Mouse (Mus musculus) C2C12 (cell line): ENCODE data around the gene Ric8b. TPM values are rescaled to one million over a fixed set of nuclear protein-coding genes. Genes with fewer than 3 reads are reported as not detected.
A peak's percentile ranks its signal among the peaks of the same experiment; 100 is the strongest.

Source experiments
- H3K27me3 ChIP-seq: one replicate; pipeline ENCODE4 v1.6.1; 2011; ENCODE audit not compliant: control insufficient read depth, insufficient read depth, insufficient read length
- H3K36me3 ChIP-seq: one replicate; pipeline ENCODE4 v1.6.1; 2011; ENCODE audit not compliant: control insufficient read depth, insufficient read depth
- H3K4me3 ChIP-seq: one replicate; pipeline ENCODE4 v1.5.1; 2011; ENCODE audit warnings: mild to moderate bottlenecking, control low read depth; ENCODE audit not compliant: poor library complexity, insufficient read depth, severe bottlenecking
- H3K79me2 ChIP-seq: one replicate; pipeline ENCODE4 v1.6.1; 2011; ENCODE audit not compliant: control insufficient read depth, insufficient read depth
- H3K79me3 ChIP-seq: one replicate; pipeline ENCODE4 v1.6.1; 2011; ENCODE audit warnings: low read depth, control low read depth
- H3ac ChIP-seq: one replicate; pipeline ENCODE3; 2011; ENCODE audit warnings: low read depth; ENCODE audit not compliant: control insufficient read depth, insufficient read length
- CEBPB ChIP-seq: IDR thresholded peaks from one replicate; pipeline ENCODE4 v1.6.1; 2011; ENCODE audit warnings: low read depth, mild to moderate bottlenecking, control low read depth, moderate library complexity
- CTCF ChIP-seq: IDR thresholded peaks from one replicate; pipeline ENCODE4 v1.5.1; 2011; ENCODE audit not compliant: control insufficient read depth, insufficient read depth, insufficient read length
- FOSL1 ChIP-seq: IDR thresholded peaks from one replicate; pipeline ENCODE4 v1.8.0; 2011; ENCODE audit warnings: mild to moderate bottlenecking, low read length; ENCODE audit not compliant: poor library complexity, insufficient read depth, severe bottlenecking
- MAX ChIP-seq: IDR thresholded peaks from one replicate; pipeline ENCODE4 v1.6.1; 2011; ENCODE audit warnings: mild to moderate bottlenecking, control low read depth
- MYOD1 ChIP-seq: IDR thresholded peaks from one replicate; pipeline ENCODE4 v1.6.1; 2011; ENCODE audit warnings: low read depth; ENCODE audit not compliant: control insufficient read depth, insufficient read length
- MYOG ChIP-seq: IDR thresholded peaks from one replicate; pipeline ENCODE4 v1.6.1; 2011; ENCODE audit not compliant: control insufficient read depth, insufficient read length; ENCODE audit errors: extremely low read depth
- USF1 ChIP-seq: IDR thresholded peaks from one replicate; pipeline ENCODE4 v1.6.1; 2011; ENCODE audit warnings: low read depth, mild to moderate bottlenecking, control low read depth, moderate library complexity
- polyA plus RNA-seq: library from polyadenylated mRNA; unstranded; fragments of >200 nt; fragmentation: generic; extraction: Trizol; gene quantifications from one replicate; pipeline ENCODE4 v1.2.1, GENCODE M21; 2012; ENCODE audit warnings: missing spikeins

The Ric8b gene
- polyA plus RNA-seq, 1 experiment, result 6.4 TPM

DNA sequence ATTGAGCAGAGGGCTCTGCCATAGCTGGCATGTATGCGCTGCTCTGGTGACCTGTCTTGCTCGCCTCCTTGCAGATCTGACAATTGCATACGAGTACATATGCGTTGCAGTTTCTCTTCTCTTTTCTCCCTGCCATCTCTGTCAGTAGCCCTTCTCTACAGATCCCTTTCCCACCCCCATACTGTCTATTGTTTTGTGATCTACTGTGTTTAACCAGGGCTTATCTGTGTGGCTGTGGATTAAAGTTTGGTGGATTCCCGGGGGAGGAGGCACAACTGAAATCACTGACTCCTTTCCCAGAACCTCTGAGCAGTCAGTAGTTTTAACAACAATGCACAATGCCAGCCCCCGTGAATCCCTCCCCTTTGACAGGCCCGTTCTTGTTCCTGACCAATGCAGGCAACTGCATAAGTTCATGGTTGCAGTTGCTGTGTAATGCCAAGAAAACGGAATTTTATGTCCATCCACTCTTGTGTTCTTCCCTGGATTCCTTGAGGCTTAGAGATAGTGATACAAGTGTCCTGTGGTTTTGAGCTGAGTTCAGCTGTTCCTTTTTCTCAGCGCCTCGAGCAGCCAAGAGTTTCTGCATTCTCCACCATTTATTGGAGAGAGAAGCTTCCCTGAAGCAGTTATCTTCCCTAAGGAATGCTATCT, 80.3 kb downstream of the Ric8b start:
- H3K79me3 ChIP-seq, result no peaks in the 10 kb centered on the region
- no peak overlapping the region for H3K4me3 ChIP-seq
- TF ChIP-seq MYOD1, result peak; percentile 82
- no peak for TF ChIP-seq FOSL1
- H3K79me2 ChIP-seq, result no peaks in the 10 kb centered on the region
- H3K27me3 ChIP-seq, result no peaks in the 10 kb centered on the region
- peaks cover 19% of the 10 kb centered on the region for H3K36me3 ChIP-seq
- peak overlapping the region; percentile 30 for H3ac ChIP-seq

GRCm38 (mm10) chr10:84998225-84998579, 80.8 kb downstream of the Ric8b start:
- TF ChIP-seq MAX (no peak), USF1 (no peak), MYOD1 (no peak), MYOG (no peak), CEBPB (no peak), FOSL1 (no peak), CTCF (no peak)
- H3K36me3 ChIP-seq, result peaks cover 20% of the 10 kb centered on the region
- H3K79me2 ChIP-seq, result no peaks in the 10 kb centered on the region
- H3K79me3 ChIP-seq, result no peaks in the 10 kb centered on the region
- no peak overlapping the region for H3K4me3 ChIP-seq
- H3ac ChIP-seq, result no peak overlapping the region
- no peaks in the 10 kb centered on the region for H3K27me3 ChIP-seq

DNA sequence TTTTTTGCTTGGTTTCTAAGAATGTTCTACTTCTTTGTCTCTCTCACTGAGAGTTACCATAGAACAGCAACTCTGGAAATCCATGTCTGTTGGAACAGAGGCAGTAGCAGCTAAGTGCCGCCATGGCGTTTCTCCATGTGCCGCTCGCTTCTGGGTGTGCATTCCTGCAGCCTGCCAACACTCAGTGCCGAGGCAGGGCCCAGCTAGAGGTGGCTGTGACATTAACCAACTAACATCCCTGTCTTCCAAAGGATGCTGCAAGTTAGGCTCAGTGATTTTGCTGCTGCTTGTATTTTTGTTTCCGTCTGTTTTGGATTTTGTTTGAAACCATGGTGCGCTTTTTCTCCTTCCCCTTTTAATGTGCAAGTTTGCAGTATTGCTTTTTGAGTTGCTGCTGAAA, 84.5 kb downstream of the Ric8b start:
- H3ac ChIP-seq, result no peak overlapping the region
- H3K4me3 ChIP-seq, result no peak overlapping the region
- no peaks in the 10 kb centered on the region for H3K79me3 ChIP-seq
- H3K79me2 ChIP-seq, result no peaks in the 10 kb centered on the region
- no peaks in the 10 kb centered on the region for H3K27me3 ChIP-seq
- TF ChIP-seq CEBPB (no peak), MYOG (no peak), USF1 (no peak), FOSL1 (no peak), MYOD1 (no peak), CTCF (no peak), MAX (no peak)
- peaks cover 37% of the 10 kb centered on the region for H3K36me3 ChIP-seq

- TF ChIP-seq MAX (no peak), MYOD1 (peak; percentile 79)
- H3K36me3 ChIP-seq, result peaks cover 32% of the 10 kb centered on the region
- no peaks in the 10 kb centered on the region for H3K79me3 ChIP-seq
- H3K27me3 ChIP-seq, result no peaks in the 10 kb centered on the region
- no peaks in the 10 kb centered on the region for H3K79me2 ChIP-seq
- H3ac ChIP-seq, result no peak overlapping the region
- H3K4me3 ChIP-seq, result no peak overlapping the region
Observed at GRCm38 (mm10) chr10:85003190-85004026, 86.0 kb downstream of the Ric8b start.

DNA sequence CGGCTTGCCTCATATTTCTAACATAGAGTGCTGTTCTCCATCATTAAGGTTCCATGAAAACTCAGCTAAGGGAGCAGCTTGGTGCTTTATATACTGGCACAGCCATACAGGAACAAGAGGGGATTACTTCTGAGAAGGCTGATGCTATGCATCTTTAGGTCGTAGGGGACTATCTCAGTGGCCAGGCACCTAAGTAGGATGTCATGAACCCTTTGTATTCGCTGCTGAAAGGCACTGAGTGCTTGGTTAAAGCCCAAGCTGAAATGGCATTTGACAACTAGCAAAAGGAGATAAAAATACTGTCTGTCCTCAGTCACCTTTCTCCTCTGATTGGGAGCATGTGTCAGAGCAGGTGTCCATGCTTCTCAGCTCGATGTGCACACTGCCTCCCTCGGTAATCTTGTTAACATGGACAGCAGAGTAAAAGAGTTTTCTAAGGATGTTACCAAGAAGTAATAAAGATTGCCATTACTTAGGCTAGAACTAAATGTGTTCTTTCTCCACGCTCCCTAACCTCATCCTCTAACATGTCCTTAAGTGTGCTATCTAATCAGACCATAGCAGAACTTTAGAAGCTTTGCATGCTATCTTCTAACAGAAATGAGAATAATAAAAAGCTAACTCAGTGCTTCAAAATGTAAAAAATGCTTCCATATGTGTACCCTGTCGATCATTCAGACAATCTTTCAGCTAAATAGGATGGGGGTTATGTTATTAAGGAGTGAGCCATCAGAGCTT, 89.3 kb downstream of the Ric8b start:
- TF ChIP-seq USF1 (no peak), MAX (no peak), MYOG (no peak), CTCF (no peak), CEBPB (no peak), MYOD1 (no peak), FOSL1 (no peak)
- Histone ChIP-seq H3K4me3 (no peak overlapping the region), H3K79me2 (no peaks in the 10 kb centered on the region), H3K36me3 (peaks cover 30% of the 10 kb centered on the region), H3K27me3 (no peaks in the 10 kb centered on the region), H3K79me3 (no peaks in the 10 kb centered on the region), H3ac (no peak overlapping the region)
